Mouse (Mus musculus) lung, postnatal 0 days (tissue): ENCODE measurements around the gene Prcc. TPM values are rescaled to one million over a fixed set of nuclear protein-coding genes. Genes with fewer than 3 reads are reported as not detected.
A peak's percentile ranks its signal among the peaks of the same experiment; 100 is the strongest.

ENCODE experiments used
- ATAC-seq: fragments of 200-750 bp; cut with Nextera tagmentation; 2 replicates; pipeline ENCODE4 v1.8.0; 2017; ENCODE audit warnings: moderate library complexity
- DNase-seq: peaks from one replicate; pipeline ENCODE4 v3.0.0-alpha.2; 2016; ENCODE audit warnings: low spot score
- H3K27ac ChIP-seq: fragments of 300-500 bp; sonication (generic); 2 replicates; pipeline ENCODE4 v1.5.1; 2014; ENCODE audit warnings: antibody characterized with exemption, mild to moderate bottlenecking, low read length, mixed read lengths
- H3K27me3 ChIP-seq: fragments of 300-500 bp; sonication (generic); replicated peaks from 2 replicates; pipeline ENCODE4 v1.6.1; 2014; ENCODE audit warnings: low read length, mixed read lengths; ENCODE audit not compliant: insufficient read depth
- H3K36me3 ChIP-seq: fragments of 300-500 bp; sonication (generic); 2 replicates; pipeline ENCODE4 v1.6.1; 2014; ENCODE audit warnings: low read length, mixed read lengths; ENCODE audit not compliant: insufficient read depth
- H3K4me1 ChIP-seq: fragments of 300-500 bp; sonication (generic); 2 replicates; pipeline ENCODE4 v1.6.1; 2014; ENCODE audit warnings: antibody characterized with exemption, low read depth, low read length, mixed read lengths; ENCODE audit not compliant: insufficient read depth
- H3K4me2 ChIP-seq: fragments of 300-500 bp; sonication (generic); replicated peaks from 2 replicates; pipeline ENCODE4 v1.6.1; 2014; ENCODE audit warnings: low read depth, mild to moderate bottlenecking, low read length, moderate library complexity, mixed read lengths
- H3K4me3 ChIP-seq: fragments of 300-500 bp; sonication (generic); 2 replicates; pipeline ENCODE4 v1.5.1; 2014; ENCODE audit warnings: low read depth, low read length
- H3K9ac ChIP-seq: fragments of 300-500 bp; sonication (generic); replicated peaks from 2 replicates; pipeline ENCODE4 v1.6.1; 2014; ENCODE audit warnings: low read depth, mild to moderate bottlenecking
- H3K9me3 ChIP-seq: fragments of 300-500 bp; sonication (generic); 2 replicates; pipeline ENCODE4 v1.6.1; 2016; ENCODE audit warnings: low read length, mixed read lengths
- CTCF ChIP-seq: IDR thresholded peaks from 2 replicates; pipeline ENCODE4 v1.5.1; 2016; ENCODE audit warnings: antibody characterized with exemption, mild to moderate bottlenecking
- EP300 ChIP-seq: IDR thresholded peaks from 2 replicates; pipeline ENCODE4 v1.6.1; 2016; ENCODE audit warnings: antibody characterized with exemption, mild to moderate bottlenecking, control low read depth
- WGBS: fragments of 180-500 bp; shearing (Covaris S2); extraction: QIAGEN DNeasy Blood & Tissue Kit; methylation state at CpG from one replicate; pipeline ENCODE4 v1.1.7; 2014; 5-methylcytosine and 5-hydroxymethylcytosine counted together
- polyA plus RNA-seq: library from polyadenylated mRNA; unstranded; fragments of >200 nt; fragmentation: Nextera tagmentation; extraction: Ambion mirVana; gene quantifications from 2 replicates; pipeline ENCODE4 v1.2.1, GENCODE M21; 2015

Gene Prcc
- polyA plus RNA-seq, 1 experiment from 2014 or later: 9.8 TPM

- no peak overlapping the region for H3K27ac ChIP-seq
- H3K4me1 ChIP-seq: no peaks in the 10 kb centered on the region
- no peak for DNase-seq
- no peaks in the 10 kb centered on the region for H3K9me3 ChIP-seq
- no peak overlapping the region for H3K4me2 ChIP-seq
- H3K4me3 ChIP-seq: no peak overlapping the region
- no peak for ATAC-seq
- no peaks in the 10 kb centered on the region for H3K36me3 ChIP-seq
- TF ChIP-seq EP300: no peak
- no peak for TF ChIP-seq CTCF
- H3K9ac ChIP-seq: no peak overlapping the region
- H3K27me3 ChIP-seq: 0 out of 2 replicates have a peak, but pooled peaks cover 6% of the 10 kb centered on the region
- WGBS: 54% methylated on average over 12 of the region's 12 CpGs
Measured at GRCm38 (mm10) chr3:87818226-87818625, 67.2 kb downstream of the Prcc start.

GRCm38 (mm10) chr3:87816646-87817093, 68.7 kb downstream of the Prcc start:
- no peak overlapping the region for H3K9ac ChIP-seq
- ATAC-seq (peak; percentile 67), DNase-seq (peak; percentile 80)
- no peaks in the 10 kb centered on the region for H3K36me3 ChIP-seq
- no peak overlapping the region for H3K4me2 ChIP-seq
- TF ChIP-seq EP300 (no peak), CTCF (peak; percentile 97)
- no peaks in the 10 kb centered on the region for H3K4me1 ChIP-seq
- H3K27ac ChIP-seq: no peak overlapping the region
- peaks cover 9% of the 10 kb centered on the region; the same call in 1 of the 2 replicates for H3K27me3 ChIP-seq
- WGBS: 6% methylated on average over 12 of the region's 12 CpGs
- H3K9me3 ChIP-seq: no peaks in the 10 kb centered on the region
- H3K4me3 ChIP-seq: no peak overlapping the region

DNA sequence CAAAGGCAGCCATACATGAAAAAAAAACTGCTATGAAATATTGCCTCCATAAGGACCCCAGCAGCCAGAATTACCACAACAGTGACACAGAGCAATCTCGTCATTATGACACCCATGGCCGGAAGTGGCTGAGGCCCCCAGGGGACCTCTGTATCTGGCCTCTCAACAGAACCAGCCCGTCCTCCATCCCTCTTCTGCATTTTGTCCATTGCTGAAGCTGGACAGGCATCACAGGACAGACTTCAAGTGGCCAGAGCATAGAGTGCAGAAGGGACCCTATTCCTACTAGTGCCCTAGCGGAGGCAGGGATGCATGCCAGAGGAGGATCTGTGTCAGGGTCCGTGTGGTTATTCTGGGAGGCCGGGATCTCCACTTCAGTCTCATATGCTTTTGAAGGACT, 69.2 kb downstream of the Prcc start:
- H3K27me3 ChIP-seq: peaks cover 14% of the 10 kb centered on the region; the same call in 1 of the 2 replicates
- no peak overlapping the region for H3K9ac ChIP-seq

GRCm38 (mm10) chr3:87812873-87813272, 72.5 kb downstream of the Prcc start:
- Histone ChIP-seq H3K27ac (no peak overlapping the region), H3K4me3 (no peak overlapping the region), H3K36me3 (no peaks in the 10 kb centered on the region), H3K9ac (no peak overlapping the region), H3K4me1 (no peaks in the 10 kb centered on the region), H3K27me3 (peaks cover 40% of the 10 kb centered on the region), H3K9me3 (no peaks in the 10 kb centered on the region), H3K4me2 (no peak overlapping the region)
- no peak for DNase-seq
- no peak for ATAC-seq
- WGBS: 37% methylated on average over 10 of the region's 10 CpGs
- TF ChIP-seq CTCF: no peak
- no peak for TF ChIP-seq EP300

More for the DNA sequence above, 69.2 kb downstream of the Prcc start:
- no peak overlapping the region for H3K4me2 ChIP-seq
- H3K4me1 ChIP-seq: no peaks in the 10 kb centered on the region
- no peaks in the 10 kb centered on the region for H3K9me3 ChIP-seq
- DNase-seq (no peak), ATAC-seq (no peak)
- H3K27ac ChIP-seq: no peak overlapping the region
- 47% methylated on average over 6 of the region's 6 CpGs for WGBS
- no peak overlapping the region for H3K4me3 ChIP-seq
- no peaks in the 10 kb centered on the region for H3K36me3 ChIP-seq
- TF ChIP-seq CTCF: no peak

DNA sequence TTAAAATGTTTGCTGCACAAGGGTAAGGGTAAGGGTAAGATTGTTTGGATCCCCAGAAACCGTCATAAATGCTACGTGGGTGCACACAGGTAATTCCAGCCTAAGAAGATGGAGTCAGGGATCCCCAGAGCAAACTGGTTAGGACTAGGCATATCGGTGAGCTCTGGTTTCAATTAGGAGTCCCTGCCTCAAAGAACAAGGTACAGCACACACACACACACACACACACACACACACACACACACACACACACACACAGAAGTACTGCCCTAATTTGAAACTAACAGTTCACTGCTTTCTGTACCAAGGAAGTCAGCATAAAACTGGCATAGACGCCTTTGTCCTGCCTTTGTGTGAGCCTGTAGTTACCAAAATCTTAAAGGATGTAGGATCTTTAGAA, 73.0 kb downstream of the Prcc start:
- Histone ChIP-seq H3K4me2 (no peak overlapping the region), H3K9me3 (no peaks in the 10 kb centered on the region), H3K9ac (no peak overlapping the region), H3K4me1 (no peaks in the 10 kb centered on the region), H3K4me3 (no peak overlapping the region), H3K27me3 (peaks cover 38% of the 10 kb centered on the region), H3K27ac (no peak overlapping the region), H3K36me3 (no peaks in the 10 kb centered on the region)
- ATAC-seq (no peak), DNase-seq (no peak)
- TF ChIP-seq CTCF (no peak), EP300 (no peak)
- WGBS: 79% methylated on average over 4 of the region's 4 CpGs

DNA sequence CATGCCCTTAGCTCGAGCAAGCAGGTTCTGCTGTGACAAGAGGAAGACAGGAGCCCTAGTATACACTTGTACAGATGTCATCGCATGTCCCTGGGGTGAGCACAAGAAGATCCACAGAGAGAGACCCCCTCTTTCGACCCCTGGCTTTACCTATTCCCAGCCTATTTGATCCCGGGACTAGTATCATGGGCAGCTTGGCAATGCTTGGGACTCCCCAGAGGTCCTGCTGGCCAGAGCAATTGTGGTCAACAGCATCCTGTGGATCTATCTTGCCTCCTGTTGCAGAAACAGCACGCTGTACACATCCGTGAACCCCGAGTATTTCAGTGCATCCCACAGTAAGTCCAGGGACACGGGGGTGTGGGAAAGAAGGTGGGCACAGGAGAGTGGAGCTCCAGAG, 74.1 kb downstream of the Prcc start:
- Histone ChIP-seq H3K4me1 (no peaks in the 10 kb centered on the region), H3K9ac (no peak overlapping the region), H3K9me3 (no peaks in the 10 kb centered on the region), H3K36me3 (no peaks in the 10 kb centered on the region), H3K4me3 (no peak overlapping the region), H3K27ac (no peak overlapping the region), H3K4me2 (no peak overlapping the region), H3K27me3 (peaks cover 33% of the 10 kb centered on the region)
- 81% methylated on average over 8 of the region's 8 CpGs for WGBS
- TF ChIP-seq EP300: no peak
- no peak for DNase-seq
- ATAC-seq: no peak

DNA sequence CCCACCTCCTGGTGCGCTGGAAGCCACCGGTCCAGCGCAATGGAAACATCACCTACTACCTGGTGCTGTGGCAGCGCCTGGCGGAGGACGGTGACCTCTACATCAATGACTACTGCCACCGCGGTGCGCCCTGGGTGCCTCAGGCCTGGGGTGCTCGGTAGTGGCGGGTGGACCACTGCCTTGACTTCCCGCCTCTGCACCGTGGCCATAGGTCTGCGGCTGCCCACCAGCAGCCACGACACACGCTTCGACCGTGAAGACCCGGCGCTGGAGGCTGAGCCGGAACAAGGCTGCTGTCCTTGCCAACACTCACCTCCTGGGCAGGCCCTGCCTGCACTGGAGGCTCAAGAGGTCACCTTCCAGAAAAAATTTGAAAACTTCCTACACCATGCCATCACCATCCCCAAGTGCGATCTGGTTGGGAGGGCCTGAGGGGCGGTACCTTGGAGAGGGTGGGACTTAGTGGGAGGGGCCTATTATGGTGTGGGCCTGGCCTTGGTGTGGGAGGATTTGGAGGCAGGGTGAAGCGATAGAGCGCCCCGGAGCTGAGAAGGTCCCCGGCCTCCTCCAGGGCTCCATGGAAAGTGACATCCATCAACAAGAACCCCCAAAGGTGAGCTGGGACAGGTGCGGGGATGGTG, 76.0 kb downstream of the Prcc start:
- ATAC-seq (peak; percentile 40; the same call in 1 of the 2 replicates), DNase-seq (peak; percentile 12)
- 7% methylated on average over 28 of the region's 28 CpGs for WGBS
- Histone ChIP-seq H3K27ac (no peak overlapping the region), H3K4me3 (no peak overlapping the region), H3K9ac (no peak overlapping the region), H3K4me2 (0 out of 2 replicates have a peak overlapping the region, but pooled peaks have one; percentile 14), H3K27me3 (peaks cover 33% of the 10 kb centered on the region), H3K36me3 (no peaks in the 10 kb centered on the region), H3K4me1 (no peaks in the 10 kb centered on the region), H3K9me3 (no peaks in the 10 kb centered on the region)
- TF ChIP-seq CTCF (no peak), EP300 (no peak)

Other genes starting within 250 kb of the Prcc start
- 8.9 and 9.3 TPM in 2 replicates for gene Lrrc71, start 137.0 kb downstream of the Prcc start, polyA plus RNA-seq
- 4.1 and 4.2 TPM in 2 replicates for gene Ntrk1, start 90.4 kb downstream of the Prcc start, polyA plus RNA-seq
- gene Insrr, start 88.7 kb downstream of the Prcc start, polyA plus RNA-seq: 0.02 and 0.12 TPM in 2 replicates
- 20.8 and 21.4 TPM in 2 replicates for gene Pear1, start 61.3 kb downstream of the Prcc start, polyA plus RNA-seq
- gene Sh2d2a, start 38.9 kb downstream of the Prcc start, polyA plus RNA-seq: 0.25 and 0.29 TPM in 2 replicates
- 186 and 199 TPM in 2 replicates for gene Hdgf, start 20.7 kb upstream of the Prcc start, polyA plus RNA-seq
- 61.6 and 66.6 TPM in 2 replicates for gene Mrpl24, start 33.9 kb upstream of the Prcc start, polyA plus RNA-seq
- gene Isg20l2, start 44.7 kb upstream of the Prcc start, polyA plus RNA-seq: 22.5 and 24.9 TPM in 2 replicates
- gene Rrnad1, start 45.1 kb upstream of the Prcc start, polyA plus RNA-seq: 10.8 and 11.2 TPM in 2 replicates
- 0.21 and 0.38 TPM in 2 replicates for gene Crabp2, start 63.1 kb upstream of the Prcc start, polyA plus RNA-seq
- 22.2 and 30.7 TPM in 2 replicates for gene Nes, start 85.5 kb upstream of the Prcc start, polyA plus RNA-seq
- gene Bcan, start 114.6 kb upstream of the Prcc start, polyA plus RNA-seq: 0.33 and 0.56 TPM in 2 replicates
- not detected in 2 replicates for gene Hapln2, start 142.0 kb upstream of the Prcc start, polyA plus RNA-seq
- 8.0 and 10.8 TPM in 2 replicates for gene Gpatch4, start 157.5 kb upstream of the Prcc start, polyA plus RNA-seq
- 180 and 186 TPM in 2 replicates for gene Naxe, start 172.9 kb upstream of the Prcc start, polyA plus RNA-seq
- not detected in 2 replicates for gene Ttc24, start 192.7 kb upstream of the Prcc start, polyA plus RNA-seq
- 0.92 and 1.6 TPM in 2 replicates for gene Iqgap3, start 196.4 kb upstream of the Prcc start, polyA plus RNA-seq